Mouse (Mus musculus): ENCODE measurements at regions not wholly inside any gene's neighbourhood (a gene's known extent, or its start where the extent isn't known, plus 50 kb on each side); places are given as distances from the start of the nearest gene placed in this dataset.
A peak's percentile ranks its signal among the peaks of the same experiment; 100 is the strongest.

DNA sequence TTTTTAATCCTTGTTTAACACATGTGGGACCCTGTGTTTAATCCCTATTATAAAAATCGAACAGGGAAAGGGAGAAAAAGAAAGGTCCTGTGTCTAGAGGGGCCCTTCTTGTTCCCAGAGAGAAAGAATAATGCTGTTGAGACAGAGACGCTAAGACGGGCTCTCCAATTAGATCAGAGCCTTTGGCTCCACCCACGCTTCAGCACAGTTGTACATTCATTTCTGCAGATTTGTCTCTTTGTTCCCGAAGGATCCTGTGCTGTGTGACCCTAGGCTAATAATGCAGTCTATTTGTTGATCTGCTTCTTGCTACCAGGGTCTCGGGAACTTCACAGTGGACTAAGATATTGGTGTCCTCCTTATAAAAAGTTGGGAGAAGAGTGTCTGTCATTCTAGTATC is 92.0 kb downstream of the Cdc5l start:
- no peak for DNase-seq

DNA sequence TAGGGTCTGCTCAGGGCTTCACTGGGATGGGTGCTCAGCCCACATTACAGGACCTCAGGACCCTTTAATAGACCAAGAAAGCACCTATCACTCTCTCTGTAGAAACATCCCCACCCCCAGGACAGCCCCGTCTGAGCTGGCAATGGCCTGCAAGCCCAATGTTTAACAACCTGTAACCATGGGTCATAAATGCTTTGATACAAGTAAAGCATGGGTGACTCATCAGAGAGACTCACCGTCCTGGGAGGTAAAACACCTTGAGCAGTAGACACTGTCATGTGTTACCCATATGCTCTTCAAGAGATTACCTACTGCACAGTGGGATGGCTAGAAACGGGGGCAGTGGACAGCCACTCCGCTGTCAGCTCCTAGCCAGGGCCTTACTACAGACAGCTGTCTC is 92.7 kb downstream of the Cdc5l start:
- no peak for DNase-seq

DNA sequence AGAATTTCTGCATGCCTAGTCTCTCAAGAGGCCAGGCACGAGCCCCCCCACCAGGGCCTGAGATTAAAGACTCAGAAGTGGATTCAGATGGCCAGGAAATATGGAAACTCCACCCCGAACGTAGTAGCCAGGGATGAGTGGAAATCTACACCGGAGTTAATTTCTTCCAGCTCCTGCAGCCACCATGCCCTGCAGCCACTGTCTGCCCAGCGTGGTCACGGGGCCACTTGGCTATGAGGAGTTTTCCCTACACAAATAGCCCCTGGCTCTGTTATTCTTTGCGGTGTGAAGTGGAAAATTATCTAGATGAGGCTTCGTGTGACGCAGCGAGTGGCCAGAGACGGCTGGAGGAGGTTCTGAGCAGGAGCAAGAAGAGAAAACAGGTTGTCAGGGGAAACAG is 94.3 kb downstream of the Cdc5l start:
- DNase-seq: no peak

DNA sequence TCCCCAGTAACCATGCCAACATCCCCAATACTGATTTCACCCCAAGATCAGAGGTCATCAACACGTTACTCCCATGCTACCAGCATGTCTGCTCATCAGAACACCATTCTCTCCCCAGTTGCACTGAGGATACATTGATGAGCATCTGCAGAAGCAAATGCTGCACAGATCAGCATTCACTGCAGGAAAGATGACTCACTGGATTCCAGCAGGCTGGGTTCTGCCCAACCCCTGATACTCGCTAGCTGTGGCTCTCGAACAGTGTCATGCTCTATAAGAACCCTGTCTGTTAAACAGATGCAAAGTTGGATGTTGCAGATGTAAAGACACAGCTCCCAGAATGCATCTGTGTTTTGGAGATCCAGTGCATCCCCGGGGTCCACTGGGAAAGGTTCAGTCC is 95.5 kb downstream of the Cdc5l start:
- DNase-seq: no peak

DNA sequence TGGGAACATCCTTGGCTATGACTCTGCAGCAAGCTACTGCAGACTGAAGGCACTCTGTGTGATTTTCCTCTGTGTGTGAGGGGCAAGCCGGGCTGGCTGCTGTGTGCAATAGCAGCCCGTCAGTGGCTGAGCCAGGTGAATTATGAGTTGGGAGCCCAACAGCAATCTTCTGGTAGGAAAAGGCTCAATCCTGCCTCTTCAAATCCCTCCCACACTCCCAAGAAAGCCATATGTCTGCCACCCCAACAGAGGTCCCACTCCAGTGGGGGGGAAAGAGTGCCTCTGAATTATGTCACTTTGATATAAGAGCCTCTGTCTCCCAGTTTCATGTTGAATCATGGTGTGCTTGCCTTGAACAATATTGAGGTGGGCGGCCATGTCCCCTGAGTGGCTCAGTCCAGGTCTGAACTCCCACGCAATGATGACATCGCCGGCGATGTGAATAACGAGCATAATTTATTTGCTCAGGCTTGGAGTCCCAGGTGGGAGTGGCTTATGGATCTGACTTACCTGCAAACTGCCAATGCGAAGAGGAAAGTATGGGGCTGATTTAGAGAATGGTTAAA is 97.9 kb downstream of the Cdc5l start:
- DNase-seq: no peak

DNA sequence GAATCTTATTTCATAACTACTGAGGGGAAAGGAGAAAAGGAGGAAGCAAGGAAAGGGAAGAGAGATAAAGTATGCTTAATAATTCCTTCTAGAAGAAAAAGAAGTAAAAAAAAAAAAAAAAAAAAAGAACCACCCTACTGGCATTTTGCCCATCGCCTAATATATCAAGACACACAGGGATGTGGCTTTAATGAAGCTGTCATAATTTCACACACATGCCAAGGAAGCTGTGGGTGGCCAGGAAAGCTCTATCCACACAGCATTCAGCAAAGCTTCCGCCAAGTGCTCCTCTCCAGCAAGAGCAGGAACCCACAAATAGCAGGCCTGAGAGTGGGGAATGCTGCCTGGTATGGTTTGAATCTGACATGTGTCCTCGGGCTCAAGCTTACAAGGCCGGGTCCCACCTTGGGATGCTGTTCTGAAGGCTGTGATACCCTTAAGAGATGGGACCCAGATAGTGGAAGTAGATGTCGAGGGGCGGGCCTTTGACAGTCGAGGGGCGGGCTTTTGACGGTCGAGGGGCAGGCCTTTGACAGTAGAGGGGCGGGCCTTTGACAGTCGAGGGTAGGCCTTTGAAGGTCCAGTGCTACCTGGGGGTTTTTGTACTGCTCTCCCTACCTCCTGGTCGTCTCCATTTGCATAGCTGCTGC is 98.7 kb downstream of the Cdc5l start:
- no peak for DNase-seq

DNA sequence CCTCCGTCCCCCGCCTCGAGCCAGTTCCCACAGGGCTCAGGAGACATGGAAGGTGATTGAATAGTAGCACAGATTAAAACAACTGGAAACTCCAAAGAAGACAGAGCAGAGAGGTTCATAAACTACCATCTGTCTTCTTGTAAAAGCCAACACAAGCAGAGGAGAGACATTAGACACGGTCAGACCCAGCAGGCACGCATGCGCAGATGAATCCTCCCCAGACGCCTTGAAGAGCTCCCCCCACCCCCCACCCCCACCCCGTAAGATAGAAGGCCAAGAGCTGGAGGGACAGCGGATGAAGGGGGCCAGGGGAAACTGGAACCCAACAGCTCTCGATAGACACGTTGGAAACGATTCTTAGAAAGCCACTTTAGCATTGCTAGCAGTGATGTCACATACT is 101.2 kb downstream of the Cdc5l start:
- DNase-seq: no peak

DNA sequence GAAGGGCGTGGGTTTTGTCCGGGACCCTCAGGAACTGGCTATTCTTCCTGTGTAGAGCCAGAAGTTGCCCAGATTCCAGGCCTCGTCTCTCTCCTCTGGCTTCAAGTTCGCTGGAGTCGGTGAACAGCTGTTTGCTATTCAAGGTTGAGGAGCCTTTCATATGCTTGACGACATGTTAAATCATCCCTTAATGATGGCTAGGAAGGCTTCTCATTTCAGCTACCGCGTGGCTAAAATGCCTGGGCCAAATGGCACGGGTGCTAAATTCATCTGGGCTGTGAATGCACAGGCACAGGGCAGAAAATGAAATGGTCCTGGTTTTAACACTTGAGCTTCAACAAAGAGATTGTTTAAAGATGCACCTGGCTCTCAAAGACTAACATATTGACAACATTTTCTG is 104.3 kb downstream of the Cdc5l start:
- no peak for DNase-seq

DNA sequence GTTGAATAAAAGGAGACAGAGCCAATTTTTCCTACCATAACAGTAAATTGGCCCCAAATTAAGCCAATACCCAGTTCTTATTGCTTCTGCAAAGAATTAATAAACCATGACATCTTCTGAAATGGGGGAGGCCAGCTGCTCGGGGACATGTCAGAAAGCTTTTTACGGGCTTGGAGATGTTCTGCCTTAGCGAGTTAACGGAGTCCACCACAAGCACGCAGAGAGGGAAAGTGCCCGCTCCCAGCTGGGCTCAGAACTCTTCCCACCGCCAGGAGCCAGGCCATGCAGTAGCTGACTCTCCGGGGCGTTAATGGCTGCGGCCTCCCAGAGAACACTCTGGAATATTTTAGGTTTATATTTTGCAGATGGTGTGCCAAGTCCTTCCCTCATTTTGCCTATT is 106.8 kb downstream of the Cdc5l start:
- DNase-seq: no peak

DNA sequence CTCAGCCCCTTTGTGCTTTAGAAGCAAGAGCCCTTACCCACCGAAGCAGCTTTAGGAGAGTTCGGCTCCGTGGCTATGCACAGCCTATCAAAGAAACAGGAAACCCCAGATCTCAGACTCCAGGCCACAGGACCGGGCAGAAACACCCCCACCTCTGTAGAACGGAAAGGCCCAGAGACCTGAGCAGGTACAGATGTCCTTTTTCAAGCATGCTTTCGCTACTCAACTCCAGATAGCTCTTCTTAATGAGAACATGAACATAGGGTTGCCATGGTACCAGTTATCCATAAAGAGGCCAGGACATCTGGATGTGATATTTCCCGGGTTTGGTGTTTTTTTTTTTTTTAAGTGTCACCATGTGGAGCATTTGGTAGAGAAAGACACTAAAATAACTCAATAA is 107.4 kb downstream of the Cdc5l start:
- DNase-seq: no peak

DNA sequence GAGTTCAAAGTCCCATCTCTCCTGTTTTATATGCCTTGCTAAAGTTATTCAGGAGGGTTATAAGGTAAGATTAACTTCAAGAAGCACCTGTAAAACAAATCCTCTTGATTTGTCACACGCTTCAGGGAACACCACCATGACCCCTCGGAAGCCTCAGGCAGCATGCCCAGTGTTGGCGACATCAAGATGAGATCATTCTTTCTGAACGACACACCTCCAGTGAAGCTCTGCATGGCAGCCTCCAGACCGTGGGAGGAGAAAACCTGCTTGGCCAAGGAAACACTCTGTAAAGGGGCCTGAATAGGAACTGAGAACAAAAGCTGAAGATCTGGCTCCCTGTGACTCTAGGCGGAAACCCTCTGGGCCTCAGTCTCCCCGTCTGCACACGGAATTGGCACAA is 110.7 kb downstream of the Cdc5l start:
- no peak for DNase-seq

DNA sequence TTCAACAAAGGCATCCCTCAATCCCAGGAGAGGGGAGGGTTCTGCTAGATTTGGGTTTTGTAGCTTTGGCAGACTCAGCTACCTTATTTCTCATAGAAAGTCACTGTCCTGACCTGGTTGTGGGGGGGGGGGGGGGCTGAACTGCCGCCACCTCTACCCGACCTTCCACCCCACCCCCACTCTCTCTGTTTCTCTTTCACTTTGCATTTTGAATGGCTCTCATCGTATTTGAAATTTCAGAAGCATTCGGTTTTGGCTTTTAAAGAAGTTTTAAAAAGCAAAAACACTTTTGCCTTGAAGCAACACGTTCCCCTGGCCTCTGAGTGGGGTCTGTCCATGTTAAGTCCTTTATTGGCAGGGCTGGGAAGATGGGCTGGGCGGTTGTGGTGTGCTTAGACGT is 113.5 kb downstream of the Cdc5l start:
- peak; percentile 18 for DNase-seq

DNA sequence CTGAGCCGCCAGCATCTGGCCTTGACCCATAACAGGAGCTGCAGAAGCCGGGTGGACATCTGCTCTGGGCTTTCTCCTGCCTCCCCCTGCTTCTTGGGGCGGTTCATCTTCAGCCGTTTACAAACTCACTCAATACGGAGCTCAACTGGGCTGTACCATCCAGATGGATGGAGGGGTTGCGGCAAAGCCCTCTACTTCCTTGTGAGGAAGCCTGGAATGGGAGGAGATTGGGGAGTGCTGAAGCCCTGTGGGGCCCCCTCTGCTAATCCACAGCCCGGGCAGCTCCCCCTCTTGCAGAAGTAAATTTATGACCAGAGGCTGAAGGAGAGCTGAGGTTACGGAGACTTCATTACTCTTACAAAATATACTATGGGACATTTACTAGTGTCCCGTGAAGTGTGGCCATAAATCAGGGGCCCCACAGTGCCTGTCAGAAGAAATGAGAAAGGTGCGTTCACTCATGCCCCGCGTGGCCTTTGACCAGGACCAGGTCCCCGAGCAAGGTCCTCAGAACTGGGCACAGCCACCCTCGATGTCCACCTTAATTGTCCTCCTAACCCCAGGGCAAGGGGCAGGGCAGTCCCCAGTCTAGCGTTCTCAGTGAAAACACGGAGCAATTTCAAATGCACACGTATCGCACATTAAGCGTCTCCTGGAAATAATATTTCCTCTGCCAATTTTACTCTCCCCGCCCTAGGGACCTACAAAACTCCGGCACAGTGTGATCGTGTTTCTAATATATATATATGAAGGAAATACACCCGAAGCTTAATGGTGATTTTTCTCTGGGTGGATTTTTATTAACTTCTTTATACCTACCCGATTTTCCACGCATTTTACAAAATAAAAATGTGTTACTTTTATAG is 115.1 kb downstream of the Cdc5l start:
- DNase-seq: no peak

DNA sequence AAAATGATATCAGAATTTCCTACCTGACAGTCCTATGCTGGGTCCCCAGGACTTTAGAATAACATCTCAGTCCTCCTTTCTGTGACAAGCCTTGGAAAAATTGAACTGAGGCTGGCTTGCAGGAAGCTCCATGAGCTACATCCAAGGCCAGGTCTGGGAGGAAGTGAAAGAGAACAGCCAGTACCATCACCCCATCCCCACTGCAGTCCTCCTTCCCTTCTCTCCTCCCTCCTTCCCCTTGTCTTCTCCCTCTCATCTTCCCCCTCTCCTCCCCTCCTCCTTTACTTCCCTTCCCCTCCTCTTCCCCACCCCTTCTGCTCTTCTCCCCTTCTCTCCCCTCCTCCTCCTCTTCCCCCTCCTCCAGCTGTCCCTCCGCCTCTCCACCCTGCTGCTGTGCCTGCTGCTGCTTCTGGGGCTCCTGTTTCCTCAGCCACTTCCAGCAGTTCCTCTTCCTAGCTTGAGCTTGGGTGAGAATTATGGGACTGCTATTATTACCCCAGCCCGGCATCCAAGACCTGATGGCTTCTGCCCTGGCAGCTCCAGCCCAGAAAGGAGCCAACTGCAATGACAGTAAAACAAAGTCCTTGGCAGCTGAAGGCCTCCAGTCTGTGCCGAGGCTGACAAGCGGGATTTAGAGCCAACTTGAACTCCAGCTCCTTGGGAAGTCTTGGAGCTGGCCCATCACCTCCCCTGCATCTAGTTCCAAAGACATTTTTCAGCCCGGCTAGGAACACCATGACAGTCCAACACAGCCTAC is 120.8 kb downstream of the Cdc5l start:
- no peak for DNase-seq

DNA sequence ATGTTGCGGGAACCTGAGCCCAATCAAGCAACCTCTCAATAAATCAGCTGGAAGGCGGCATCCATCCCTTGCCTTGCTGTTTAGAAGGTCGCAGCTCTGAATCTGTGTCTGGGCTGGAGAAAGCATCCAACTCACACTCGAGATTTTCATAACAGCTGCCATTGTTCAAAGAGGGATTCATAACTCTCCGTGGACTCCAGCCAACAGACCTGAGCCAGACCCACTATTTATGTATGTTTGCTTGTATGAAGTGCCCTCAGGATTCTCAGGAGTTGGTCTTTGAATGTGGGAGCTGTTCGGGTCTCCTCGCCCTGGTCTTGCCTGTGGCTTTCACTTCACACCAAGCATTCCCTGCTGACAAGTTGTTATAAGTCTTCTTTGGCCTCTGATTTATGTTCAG is 127.0 kb downstream of the Cdc5l start:
- DNase-seq: no peak

DNA sequence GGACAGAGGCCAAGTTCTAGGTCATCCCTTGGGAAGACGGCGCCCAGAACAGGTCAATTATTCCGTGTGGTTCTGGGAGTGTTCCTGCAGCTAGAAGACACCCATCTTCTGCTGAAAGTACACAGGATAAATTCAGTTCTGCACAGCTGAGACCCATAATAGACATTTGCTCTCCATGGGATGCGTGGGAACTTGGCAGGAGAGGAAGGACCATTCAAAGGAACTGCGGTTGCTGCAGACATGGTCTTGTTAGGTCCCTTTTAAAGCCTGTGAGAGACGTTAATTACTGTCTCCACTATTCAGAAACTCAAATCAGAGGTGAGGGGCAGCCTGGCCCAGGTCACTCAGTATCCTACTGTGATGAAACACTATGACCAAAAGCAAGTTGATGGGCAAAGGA is 130.4 kb downstream of the Cdc5l start:
- no peak for DNase-seq

DNA sequence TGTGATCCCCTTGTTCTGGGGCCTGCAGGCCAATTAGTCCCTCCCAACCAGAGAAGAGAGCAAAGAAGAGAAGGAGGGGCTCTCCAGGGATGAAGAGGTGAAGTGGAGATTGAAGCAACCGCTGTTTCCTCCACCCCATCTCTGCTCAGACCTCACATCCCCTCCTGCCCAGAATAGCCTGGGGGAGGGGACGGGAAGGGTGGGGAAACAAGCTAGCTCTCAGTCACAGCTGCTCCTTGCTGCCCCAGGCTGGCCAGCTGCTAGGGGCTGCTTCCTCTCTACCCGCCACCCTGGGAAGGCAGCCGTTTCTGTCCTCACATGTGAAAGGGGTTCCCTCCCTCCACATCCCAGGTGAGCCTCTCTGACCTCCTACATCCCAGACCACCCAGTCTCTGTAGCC is 135.2 kb downstream of the Cdc5l start:
- peak; percentile 59 for DNase-seq

DNA sequence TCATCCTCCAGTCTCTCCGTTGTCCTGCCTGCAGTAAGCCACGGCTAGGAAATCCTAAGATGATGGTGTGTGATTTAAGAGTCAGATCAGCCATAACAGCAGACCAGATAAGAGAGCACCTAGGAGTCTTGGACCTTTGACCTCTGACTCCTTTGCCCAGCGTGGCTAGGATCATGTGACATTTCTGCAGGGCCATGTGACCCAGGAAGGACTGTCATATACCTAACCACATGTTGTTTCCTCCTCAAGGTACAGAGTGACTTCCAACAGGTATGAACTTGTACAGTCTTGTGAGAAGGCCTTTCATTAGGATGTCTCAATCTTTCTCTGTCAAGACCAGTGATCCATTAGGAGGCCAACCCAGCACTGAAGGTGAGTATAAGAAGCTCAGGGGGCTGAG is 135.7 kb downstream of the Cdc5l start:
- DNase-seq: no peak

DNA sequence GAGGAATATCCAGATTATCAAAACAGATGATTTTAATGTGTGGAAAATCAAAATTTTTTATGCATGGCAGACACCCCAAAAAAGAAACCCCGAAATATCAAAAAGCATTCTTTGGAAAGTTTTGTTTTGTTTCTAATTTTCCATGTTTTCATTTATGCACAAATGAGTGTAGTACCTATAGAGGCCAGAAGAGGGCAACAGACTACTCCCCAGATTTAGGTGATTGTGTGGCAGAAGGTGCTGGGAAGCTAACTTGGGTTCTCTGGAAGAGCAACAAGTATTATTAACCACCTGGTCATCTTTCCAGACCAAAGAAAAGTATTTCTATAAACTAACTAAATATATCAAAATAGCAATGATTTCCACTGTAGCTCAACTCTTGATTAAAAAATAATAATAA is 137.2 kb downstream of the Cdc5l start:
- no peak for DNase-seq

DNA sequence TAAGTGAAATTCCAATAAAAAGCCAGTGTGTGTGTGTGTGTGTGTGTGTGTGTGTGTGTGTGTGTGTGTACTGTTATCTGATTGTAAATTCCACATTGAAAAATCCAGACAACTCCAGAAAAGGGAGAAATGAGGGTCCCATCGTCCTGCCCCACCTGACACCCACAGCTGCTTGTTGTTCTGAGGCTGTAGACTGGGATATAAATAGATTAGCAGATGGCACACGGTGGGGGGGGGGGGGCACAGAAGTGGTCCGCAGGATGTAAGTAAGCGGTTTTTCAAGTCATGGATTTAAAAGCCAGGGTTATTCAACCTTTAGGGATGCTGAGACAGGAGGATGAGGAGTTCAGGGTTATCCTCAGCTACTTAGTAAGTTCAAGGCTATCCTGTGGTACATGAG is 138.7 kb downstream of the Cdc5l start:
- no peak for DNase-seq

DNA sequence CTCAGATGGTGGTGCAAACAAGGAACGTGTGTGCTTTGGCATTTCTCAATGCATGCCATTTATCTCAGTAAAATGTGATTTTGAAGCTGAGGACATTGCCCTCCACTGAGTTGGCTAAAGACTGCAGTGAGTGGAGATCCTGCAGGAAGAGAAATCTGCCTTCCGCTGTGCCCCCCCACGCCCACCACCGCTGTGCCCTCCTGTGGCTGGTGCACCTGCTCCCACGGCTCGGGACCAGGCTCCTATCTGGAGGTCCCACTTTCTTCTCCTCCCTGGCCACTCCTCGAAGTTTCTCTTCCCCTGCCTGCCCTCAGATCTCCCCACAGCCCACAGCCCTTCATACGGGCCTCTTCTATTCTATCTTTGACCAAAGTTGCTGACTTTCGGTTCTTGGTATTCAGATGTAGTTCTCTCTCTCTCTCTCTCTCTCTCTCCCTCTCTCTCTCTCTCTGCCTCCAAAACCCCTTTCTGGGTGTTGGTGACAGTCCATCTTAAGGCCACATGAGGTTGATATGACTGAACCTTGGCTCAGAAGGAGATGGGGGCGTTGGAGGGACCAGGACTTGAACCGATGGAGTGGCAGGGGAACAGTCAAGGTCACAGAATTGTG is 139.2 kb downstream of the Cdc5l start:
- peak; percentile 67 for DNase-seq

DNA sequence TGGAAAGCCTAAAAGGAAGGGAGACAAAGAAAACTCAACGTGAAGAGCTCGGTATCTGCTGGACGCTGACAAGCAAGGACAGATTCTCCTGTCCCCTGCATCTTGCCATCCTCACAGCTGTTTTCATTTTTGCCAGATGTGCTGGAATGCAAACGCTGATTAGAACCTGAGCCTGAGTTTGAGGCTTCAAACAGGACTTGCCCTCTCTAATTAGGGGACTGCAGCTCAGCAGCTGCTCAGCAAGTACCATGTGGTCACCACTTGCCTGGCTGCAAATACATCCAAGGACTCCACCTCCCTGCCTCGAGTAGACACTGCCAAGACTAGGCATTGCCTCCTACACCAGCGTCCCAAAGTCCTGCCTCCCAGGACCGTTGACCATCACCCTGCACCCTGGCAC is 140.7 kb downstream of the Cdc5l start:
- DNase-seq: no peak

DNA sequence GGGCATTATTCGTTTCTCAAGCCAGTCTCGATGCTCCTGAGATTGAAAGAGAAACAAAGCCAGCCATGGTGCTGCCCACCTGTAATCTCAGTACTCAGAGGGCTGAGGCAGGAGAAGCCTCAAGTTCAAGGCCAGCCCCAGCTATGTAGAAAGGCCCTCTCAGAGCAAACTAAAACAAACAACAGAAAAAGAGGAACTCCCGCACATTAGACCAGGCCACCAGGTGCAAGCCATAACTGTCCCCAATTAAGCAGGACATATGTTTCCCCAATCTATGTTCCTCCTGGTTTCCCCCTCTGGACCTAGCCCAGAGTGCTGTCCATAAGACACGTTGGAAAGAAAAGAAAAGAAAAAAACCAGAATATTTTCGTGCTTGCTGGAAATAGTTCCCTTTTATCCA is 142.5 kb downstream of the Cdc5l start:
- no peak for DNase-seq
